Mouse (Mus musculus): ENCODE data around the gene Vmn2r86. TPM values are rescaled to one million over a fixed set of nuclear protein-coding genes. Genes with fewer than 3 reads are reported as not detected.
"Not testable (repeated sequence)": the region's sequence is repeated elsewhere in the genome, so short reads cannot be mapped to it uniquely, and the experiment has no call there.

The Vmn2r86 gene
- not detected in 2 replicates for polyA plus RNA-seq (2015; fragmentation: Nextera tagmentation; extraction: Ambion mirVana)

- not testable (repeated sequence) for H3K27me3 ChIP-seq (ENCODE audit: control insufficient read depth, insufficient read depth, low read length); H3K4me2 ChIP-seq (replicated peaks; ENCODE audit: low read depth); DNase-seq (ENCODE audit: low spot score); H3K27ac ChIP-seq (replicated peaks); ATAC-seq (ENCODE audit: low FRiP score, low TSS enrichment); H3K36me3 ChIP-seq (ENCODE audit: control insufficient read depth, insufficient read depth, low read length); H3K9me3 ChIP-seq (ENCODE audit: control insufficient read depth, low read length); H3K9ac ChIP-seq (ENCODE audit: low read length); H3K4me1 ChIP-seq (replicated peaks; ENCODE audit: control insufficient read depth, insufficient read depth); H3K4me3 ChIP-seq (ENCODE audit: low read depth, low read length)
- WGBS, result 84% methylated on average over 1 of the region's 1 CpGs
Observed at GRCm38 (mm10) chr10:130455950-130456349, at the start of gene Vmn2r86. Vmn2r86 (minus strand) TSS chr10:130456050.

- DNase-seq (ENCODE audit: low spot score) (no peak), ATAC-seq (ENCODE audit: low FRiP score, low TSS enrichment) (no peak)
- TF ChIP-seq EP300 (optimal IDR thresholded peaks at IDR 0.05) (no peak), CTCF (IDR thresholded peaks at IDR 0.05; ENCODE audit: low read depth) (no peak)
- no peaks in the 10 kb centered on the region for H3K27me3 ChIP-seq (ENCODE audit: control insufficient read depth, insufficient read depth, low read length)
- H3K4me2 ChIP-seq (replicated peaks; ENCODE audit: low read depth), result no peak within 1 kb of the TSS
- H3K36me3 ChIP-seq (ENCODE audit: control insufficient read depth, insufficient read depth, low read length), result no peaks in the 10 kb centered on the region
- no peak within 1 kb of the TSS for H3K27ac ChIP-seq (replicated peaks)
- H3K9me3 ChIP-seq (ENCODE audit: control insufficient read depth, low read length), result no peaks in the 10 kb centered on the region
- H3K4me1 ChIP-seq (replicated peaks; ENCODE audit: control insufficient read depth, insufficient read depth), result no peaks in the 10 kb centered on the region
- no peak within 1 kb of the TSS for H3K4me3 ChIP-seq (ENCODE audit: low read depth, low read length)
- no peak within 1 kb of the TSS for H3K9ac ChIP-seq (ENCODE audit: low read length)
Observed at GRCm38 (mm10) chr10:130497296-130497695, 41.4 kb upstream of the Vmn2r86 start, which contains the start of gene Vmn2r87. Vmn2r87 (minus strand) TSS chr10:130497396.

- 3% methylated on average over 36 of the region's 36 CpGs for WGBS
- no peaks in the 10 kb centered on the region for H3K27me3 ChIP-seq (ENCODE audit: control insufficient read depth, insufficient read depth, low read length)
- peak; percentile 70; the same call in 1 of the 2 replicates for ATAC-seq (ENCODE audit: low FRiP score, low TSS enrichment)
- peak overlapping the region; percentile 45; the same call in 1 of the 2 replicates for H3K9ac ChIP-seq (ENCODE audit: low read length)
- H3K4me1 ChIP-seq (replicated peaks; ENCODE audit: control insufficient read depth, insufficient read depth), result no peaks in the 10 kb centered on the region
- H3K4me2 ChIP-seq (replicated peaks; ENCODE audit: low read depth), result peak overlapping the region; percentile 80
- no peak for TF ChIP-seq CTCF (IDR thresholded peaks at IDR 0.05; ENCODE audit: low read depth)
- no peak for TF ChIP-seq EP300 (optimal IDR thresholded peaks at IDR 0.05)
- H3K9me3 ChIP-seq (ENCODE audit: control insufficient read depth, low read length), result no peaks in the 10 kb centered on the region
- no peak overlapping the region for H3K27ac ChIP-seq (replicated peaks)
- DNase-seq (ENCODE audit: low spot score), result peak; percentile 57
- no peaks in the 10 kb centered on the region for H3K36me3 ChIP-seq (ENCODE audit: control insufficient read depth, insufficient read depth, low read length)
- peak overlapping the region; percentile 41 for H3K4me3 ChIP-seq (ENCODE audit: low read depth, low read length)
Observed at GRCm38 (mm10) chr10:130470311-130470760, 14.5 kb upstream of the Vmn2r86 start.

- WGBS, result 86% methylated on average over 21 of the region's 21 CpGs
- no peak for TF ChIP-seq EP300 (optimal IDR thresholded peaks at IDR 0.05)
- no peak for TF ChIP-seq CTCF (IDR thresholded peaks at IDR 0.05; ENCODE audit: low read depth)
- H3K9ac ChIP-seq (ENCODE audit: low read length), result no peak overlapping the region
- no peak for DNase-seq (ENCODE audit: low spot score)
- no peaks in the 10 kb centered on the region for H3K36me3 ChIP-seq (ENCODE audit: control insufficient read depth, insufficient read depth, low read length)
- H3K27ac ChIP-seq (replicated peaks), result no peak overlapping the region
- H3K4me2 ChIP-seq (replicated peaks; ENCODE audit: low read depth), result no peak overlapping the region
- no peak overlapping the region for H3K4me3 ChIP-seq (ENCODE audit: low read depth, low read length)
- no peaks in the 10 kb centered on the region for H3K27me3 ChIP-seq (ENCODE audit: control insufficient read depth, insufficient read depth, low read length)
- H3K9me3 ChIP-seq (ENCODE audit: control insufficient read depth, low read length), result no peaks in the 10 kb centered on the region
- H3K4me1 ChIP-seq (replicated peaks; ENCODE audit: control insufficient read depth, insufficient read depth), result no peaks in the 10 kb centered on the region
- ATAC-seq (ENCODE audit: low FRiP score, low TSS enrichment), result no peak
Observed at GRCm38 (mm10) chr10:130444776-130445175, 11.1 kb downstream of the Vmn2r86 start.

- H3K4me3 ChIP-seq (ENCODE audit: low read depth, low read length); H3K27ac ChIP-seq (replicated peaks); H3K27me3 ChIP-seq (ENCODE audit: control insufficient read depth, insufficient read depth, low read length); H3K9me3 ChIP-seq (ENCODE audit: control insufficient read depth, low read length); ATAC-seq (ENCODE audit: low FRiP score, low TSS enrichment); H3K4me1 ChIP-seq (replicated peaks; ENCODE audit: control insufficient read depth, insufficient read depth); H3K36me3 ChIP-seq (ENCODE audit: control insufficient read depth, insufficient read depth, low read length); DNase-seq (ENCODE audit: low spot score); H3K9ac ChIP-seq (ENCODE audit: low read length); H3K4me2 ChIP-seq (replicated peaks; ENCODE audit: low read depth): not testable (repeated sequence)
- 80% methylated on average over 11 of the region's 11 CpGs for WGBS
Observed at GRCm38 (mm10) chr10:130434185-130434898, 21.5 kb downstream of the Vmn2r86 start.

- not testable (repeated sequence) for DNase-seq (ENCODE audit: low spot score); H3K27me3 ChIP-seq (ENCODE audit: control insufficient read depth, insufficient read depth, low read length); H3K9me3 ChIP-seq (ENCODE audit: control insufficient read depth, low read length); ATAC-seq (ENCODE audit: low FRiP score, low TSS enrichment); H3K36me3 ChIP-seq (ENCODE audit: control insufficient read depth, insufficient read depth, low read length); H3K9ac ChIP-seq (ENCODE audit: low read length); H3K4me3 ChIP-seq (ENCODE audit: low read depth, low read length); H3K4me1 ChIP-seq (replicated peaks; ENCODE audit: control insufficient read depth, insufficient read depth); H3K4me2 ChIP-seq (replicated peaks; ENCODE audit: low read depth); H3K27ac ChIP-seq (replicated peaks)
Observed at GRCm38 (mm10) chr10:130429603-130430002, 26.2 kb downstream of the Vmn2r86 start, which contains the start of gene Vmn2r85. Vmn2r85 (minus strand) TSS chr10:130429703.

- H3K9me3 ChIP-seq (ENCODE audit: control insufficient read depth, low read length); DNase-seq (ENCODE audit: low spot score); H3K27ac ChIP-seq (replicated peaks); H3K4me2 ChIP-seq (replicated peaks; ENCODE audit: low read depth); H3K4me1 ChIP-seq (replicated peaks; ENCODE audit: control insufficient read depth, insufficient read depth); H3K4me3 ChIP-seq (ENCODE audit: low read depth, low read length); H3K36me3 ChIP-seq (ENCODE audit: control insufficient read depth, insufficient read depth, low read length); H3K27me3 ChIP-seq (ENCODE audit: control insufficient read depth, insufficient read depth, low read length); H3K9ac ChIP-seq (ENCODE audit: low read length); ATAC-seq (ENCODE audit: low FRiP score, low TSS enrichment): not testable (repeated sequence)
- 67% methylated on average over 2 of the region's 2 CpGs for WGBS
Observed at GRCm38 (mm10) chr10:130422368-130422767, 33.5 kb downstream of the Vmn2r86 start.

Measured in stomach, postnatal 0 days (tissue).